Mouse (Mus musculus) midbrain, postnatal 0 days (tissue): ENCODE measurements around the gene Ube2ql1. TPM values are rescaled to one million over a fixed set of nuclear protein-coding genes. Genes with fewer than 3 reads are reported as not detected.

Experiments
- ATAC-seq: fragments of 200-750 bp; cut with Nextera tagmentation; 2 replicates; pipeline ENCODE4 v1.8.0; 2017; ENCODE audit warnings: moderate number of reproducible peaks, mild to moderate bottlenecking, moderate TSS enrichment, moderate library complexity; ENCODE audit not compliant: low FRiP score
- DNase-seq: peaks from one replicate; pipeline ENCODE4 v3.0.0-alpha.2; 2015; ENCODE audit warnings: low spot score
- H3K27ac ChIP-seq: fragments of 300-500 bp; sonication (generic); 2 replicates; pipeline ENCODE4 v1.5.1; 2014; ENCODE audit warnings: low read depth, mild to moderate bottlenecking, low read length, mixed read lengths
- H3K27me3 ChIP-seq: fragments of 300-500 bp; sonication (generic); 2 replicates; pipeline ENCODE4 v1.6.1; 2014; ENCODE audit warnings: low read length, control low read depth, mixed read lengths; ENCODE audit not compliant: insufficient read depth
- H3K36me3 ChIP-seq: fragments of 300-500 bp; sonication (generic); 2 replicates; pipeline ENCODE4 v1.6.1; 2014; ENCODE audit warnings: low read length, control low read depth, mixed read lengths; ENCODE audit not compliant: insufficient read depth
- H3K4me1 ChIP-seq: fragments of 300-500 bp; sonication (generic); 2 replicates; pipeline ENCODE4 v1.6.1; 2014; ENCODE audit warnings: mild to moderate bottlenecking, control low read depth, antibody characterized with exemption, low read length, mixed read lengths; ENCODE audit not compliant: insufficient read depth
- H3K4me2 ChIP-seq: fragments of 300-500 bp; sonication (generic); 2 replicates; pipeline ENCODE4 v1.6.1; 2014; ENCODE audit warnings: low read depth, mild to moderate bottlenecking, low read length, mixed read lengths; ENCODE audit not compliant: poor library complexity, severe bottlenecking
- H3K4me3 ChIP-seq: fragments of 300-500 bp; sonication (generic); 2 replicates; pipeline ENCODE4 v1.5.1; 2014; ENCODE audit warnings: low read depth, mild to moderate bottlenecking, low read length, moderate library complexity
- H3K9ac ChIP-seq: fragments of 300-500 bp; sonication (generic); replicated peaks from 2 replicates; pipeline ENCODE4 v1.6.1; 2014; ENCODE audit warnings: mild to moderate bottlenecking, low read length, moderate library complexity, mixed read lengths; ENCODE audit not compliant: poor library complexity, severe bottlenecking
- H3K9me3 ChIP-seq: fragments of 300-500 bp; sonication (generic); 2 replicates; pipeline ENCODE4 v1.6.1; 2016; ENCODE audit warnings: low read length, control low read depth
- CTCF ChIP-seq: IDR thresholded peaks from 2 replicates; pipeline ENCODE4 v1.5.1; 2016; ENCODE audit warnings: antibody characterized with exemption, mild to moderate bottlenecking
- WGBS: fragments of 180-500 bp; shearing (Covaris S2); extraction: QIAGEN DNeasy Blood & Tissue Kit; methylation state at CpG from one replicate; pipeline ENCODE4 v1.1.7; 2014; 5-methylcytosine and 5-hydroxymethylcytosine counted together
- polyA plus RNA-seq: library from polyadenylated mRNA; unstranded; fragments of >200 nt; fragmentation: Nextera tagmentation; extraction: Ambion mirVana; gene quantifications from 2 replicates; pipeline ENCODE4 v1.2.1, GENCODE M21; 2015
- total RNA-seq: library from RNA; depleted of rRNA; stranded (reverse); fragments of >200 nt; gene quantifications from 2 replicates; pipeline ENCODE4 v1.2.3, GENCODE M21; 2014

Ube2ql1 gene
- total and polyA plus RNA-seq, 2 experiments from 2014 or later, result 25.8 to 157 TPM

DNA sequence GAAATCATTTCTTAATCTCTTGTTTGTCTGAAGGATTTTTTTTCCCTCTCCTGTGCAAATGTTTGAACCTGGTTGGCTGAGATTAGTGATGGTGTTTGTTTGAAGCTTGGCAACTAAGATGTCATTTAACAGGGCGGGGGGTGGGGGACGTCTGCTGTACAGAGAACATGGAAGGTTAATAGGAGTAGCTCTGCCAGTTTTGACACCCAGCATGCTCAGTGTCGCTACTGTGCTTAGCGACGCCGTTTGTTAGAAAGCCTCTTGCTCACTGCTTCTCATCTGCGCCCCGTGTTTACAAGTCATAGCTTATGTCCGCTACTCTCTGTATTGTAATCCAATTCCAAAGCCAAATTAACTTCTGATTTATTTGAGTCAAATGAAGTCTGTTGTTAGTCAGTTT, 25.0 kb upstream of the Ube2ql1 start:
- Histone ChIP-seq H3K9ac (no peak overlapping the region), H3K27ac (no peak overlapping the region), H3K9me3 (no peaks in the 10 kb centered on the region), H3K4me3 (no peak overlapping the region), H3K27me3 (no peaks in the 10 kb centered on the region), H3K4me1 (no peaks in the 10 kb centered on the region), H3K36me3 (no peaks in the 10 kb centered on the region), H3K4me2 (no peak overlapping the region)
- no peak for ATAC-seq
- DNase-seq, result no peak
- TF ChIP-seq CTCF, result no peak
- WGBS, result 51% methylated on average over 9 of the region's 9 CpGs

DNA sequence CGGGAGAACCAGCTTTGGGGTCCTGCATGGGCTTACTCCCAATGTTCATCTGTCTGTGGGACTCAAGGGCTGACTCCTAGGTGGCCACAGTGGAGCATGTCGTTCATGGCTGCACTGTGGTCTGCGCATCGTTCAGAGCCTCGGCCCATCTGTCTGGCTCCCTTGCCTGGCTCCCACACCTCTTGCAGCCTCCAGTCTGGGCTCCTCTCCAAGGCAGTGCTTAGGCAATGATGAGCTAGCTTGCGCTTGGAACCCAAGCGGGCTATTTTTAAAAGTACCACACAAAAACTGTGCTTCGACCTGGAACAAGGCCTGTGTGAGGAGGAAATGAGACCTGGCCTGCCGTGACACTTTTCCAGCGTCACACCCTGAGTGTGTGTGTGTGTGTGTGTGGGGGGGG, 21.7 kb upstream of the Ube2ql1 start:
- Histone ChIP-seq H3K27ac (no peak overlapping the region), H3K9ac (no peak overlapping the region), H3K9me3 (no peaks in the 10 kb centered on the region), H3K27me3 (no peaks in the 10 kb centered on the region), H3K36me3 (no peaks in the 10 kb centered on the region), H3K4me1 (no peaks in the 10 kb centered on the region), H3K4me3 (no peak overlapping the region), H3K4me2 (no peak overlapping the region)
- TF ChIP-seq CTCF, result no peak
- DNase-seq (peak; percentile 75), ATAC-seq (no peak)
- WGBS, result 79% methylated on average over 10 of the region's 10 CpGs

DNA sequence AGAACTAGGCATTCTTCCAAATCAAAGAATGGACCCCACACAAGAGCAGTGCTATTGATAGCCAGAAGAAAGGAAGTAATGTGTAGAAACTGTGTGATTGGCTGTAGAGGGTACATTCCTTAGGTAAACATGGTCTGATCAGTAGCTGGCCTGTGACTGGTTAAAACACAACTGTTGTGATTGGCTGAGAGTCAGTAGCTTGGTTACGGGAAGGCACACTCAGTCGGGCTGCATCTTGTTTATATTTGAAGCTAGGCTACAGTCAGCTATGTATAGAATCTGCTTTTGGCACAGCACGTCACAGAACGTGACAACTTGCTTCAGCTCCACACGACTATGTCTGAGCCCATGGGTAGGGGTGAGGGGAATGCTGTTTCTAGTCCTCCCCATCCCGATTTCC, 19.3 kb upstream of the Ube2ql1 start:
- WGBS, result 71% methylated on average over 6 of the region's 6 CpGs
- DNase-seq, result no peak

DNA sequence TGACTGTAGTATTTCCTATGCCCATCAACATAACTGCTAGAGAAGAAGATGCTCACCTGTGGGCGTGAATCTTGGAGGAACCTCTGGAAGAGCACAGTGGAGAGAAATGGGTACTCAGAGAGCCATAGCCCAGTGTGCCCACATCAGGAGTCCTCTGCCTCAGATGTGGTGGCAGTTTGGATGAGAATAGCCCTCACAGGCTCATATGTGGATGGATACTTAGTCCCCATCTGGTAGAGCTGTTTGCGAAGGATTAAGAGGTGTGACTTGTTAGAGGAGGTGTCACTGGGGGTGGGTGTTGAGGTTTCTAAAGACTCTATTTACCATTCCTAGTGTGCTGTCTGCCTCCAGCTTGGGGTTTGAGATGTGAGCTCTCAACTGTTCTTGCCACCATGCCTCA, 13.2 kb upstream of the Ube2ql1 start:
- Histone ChIP-seq H3K36me3 (no peaks in the 10 kb centered on the region), H3K9me3 (no peaks in the 10 kb centered on the region), H3K27me3 (no peaks in the 10 kb centered on the region), H3K9ac (no peak overlapping the region), H3K4me2 (no peak overlapping the region), H3K4me3 (no peak overlapping the region), H3K27ac (no peak overlapping the region), H3K4me1 (no peaks in the 10 kb centered on the region)
- WGBS, result 83% methylated on average over 2 of the region's 2 CpGs
- TF ChIP-seq CTCF, result no peak
- ATAC-seq (no peak), DNase-seq (no peak)

More for the DNA sequence above, 19.3 kb upstream of the Ube2ql1 start:
- no peak overlapping the region for H3K4me3 ChIP-seq
- no peak overlapping the region for H3K9ac ChIP-seq
- no peak overlapping the region for H3K4me2 ChIP-seq
- H3K36me3 ChIP-seq, result no peaks in the 10 kb centered on the region
- TF ChIP-seq CTCF, result no peak
- H3K27me3 ChIP-seq, result no peaks in the 10 kb centered on the region
- ATAC-seq, result no peak
- H3K9me3 ChIP-seq, result no peaks in the 10 kb centered on the region
- H3K27ac ChIP-seq, result no peak overlapping the region
- no peaks in the 10 kb centered on the region for H3K4me1 ChIP-seq

DNA sequence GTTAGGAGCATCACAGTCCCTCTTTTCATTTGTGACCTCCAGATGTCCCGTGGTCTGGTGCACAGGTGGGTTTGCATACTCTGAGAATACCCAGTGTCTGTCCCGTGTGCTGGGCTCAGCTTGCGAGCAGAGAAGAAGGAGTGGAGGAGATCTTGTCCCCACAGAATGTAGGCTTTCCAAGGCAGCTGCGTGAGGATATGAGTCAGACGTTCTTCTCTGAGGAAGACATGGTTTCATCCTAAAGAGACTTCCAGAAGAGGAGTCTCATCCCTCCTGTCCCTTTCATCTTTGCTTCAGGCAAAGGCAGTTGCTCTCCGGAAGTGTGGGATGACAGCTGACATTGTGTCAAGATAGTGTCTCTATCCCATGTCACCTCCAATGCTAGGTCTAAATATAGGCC, 11.8 kb upstream of the Ube2ql1 start:
- Histone ChIP-seq H3K4me2 (no peak overlapping the region), H3K4me1 (no peaks in the 10 kb centered on the region), H3K27ac (no peak overlapping the region), H3K36me3 (no peaks in the 10 kb centered on the region), H3K9me3 (no peaks in the 10 kb centered on the region), H3K9ac (no peak overlapping the region), H3K27me3 (no peaks in the 10 kb centered on the region), H3K4me3 (no peak overlapping the region)
- no peak for TF ChIP-seq CTCF
- WGBS, result 88% methylated on average over 6 of the region's 6 CpGs
- DNase-seq, result no peak
- no peak for ATAC-seq

DNA sequence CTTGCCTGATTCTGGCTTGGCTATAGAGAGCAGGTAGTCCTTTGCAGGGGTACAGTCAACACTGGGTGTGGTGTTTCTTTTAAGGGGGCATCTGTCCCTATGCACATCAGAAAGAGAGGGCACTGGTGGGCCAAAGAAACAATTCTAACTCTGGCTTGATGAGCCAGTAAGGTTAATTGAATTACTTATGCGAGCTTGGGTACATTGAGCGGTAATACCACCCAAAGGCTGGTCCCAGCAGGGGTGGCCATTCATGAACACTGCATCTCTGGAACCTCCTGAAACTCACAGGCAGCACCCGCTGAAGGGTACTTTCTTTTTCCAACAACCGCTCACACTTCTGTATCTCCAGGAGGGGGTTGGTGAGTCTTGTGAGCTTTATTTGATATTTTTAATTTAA, 9.1 kb upstream of the Ube2ql1 start:
- no peaks in the 10 kb centered on the region for H3K9me3 ChIP-seq
- no peak overlapping the region for H3K9ac ChIP-seq
- H3K4me1 ChIP-seq, result no peaks in the 10 kb centered on the region
- no peak overlapping the region for H3K4me3 ChIP-seq
- H3K27me3 ChIP-seq, result no peaks in the 10 kb centered on the region
- no peaks in the 10 kb centered on the region for H3K36me3 ChIP-seq
- no peak overlapping the region for H3K27ac ChIP-seq
- DNase-seq (no peak), ATAC-seq (no peak)
- no peak for TF ChIP-seq CTCF
- WGBS, result 53% methylated on average over 4 of the region's 4 CpGs
- H3K4me2 ChIP-seq, result no peak overlapping the region
